Mouse (Mus musculus) lung, adult 18-20 months (tissue): ENCODE data around the gene Stx1a.
A peak's percentile ranks its signal among the peaks of the same experiment; 100 is the strongest.

Source experiments
- DNase-seq, 2 experiments: peaks; one replicate each; pipeline ENCODE4 v3.0.0; 2022; ENCODE audit warnings: mixed read lengths in 2 of 2

The Stx1a gene

DNA sequence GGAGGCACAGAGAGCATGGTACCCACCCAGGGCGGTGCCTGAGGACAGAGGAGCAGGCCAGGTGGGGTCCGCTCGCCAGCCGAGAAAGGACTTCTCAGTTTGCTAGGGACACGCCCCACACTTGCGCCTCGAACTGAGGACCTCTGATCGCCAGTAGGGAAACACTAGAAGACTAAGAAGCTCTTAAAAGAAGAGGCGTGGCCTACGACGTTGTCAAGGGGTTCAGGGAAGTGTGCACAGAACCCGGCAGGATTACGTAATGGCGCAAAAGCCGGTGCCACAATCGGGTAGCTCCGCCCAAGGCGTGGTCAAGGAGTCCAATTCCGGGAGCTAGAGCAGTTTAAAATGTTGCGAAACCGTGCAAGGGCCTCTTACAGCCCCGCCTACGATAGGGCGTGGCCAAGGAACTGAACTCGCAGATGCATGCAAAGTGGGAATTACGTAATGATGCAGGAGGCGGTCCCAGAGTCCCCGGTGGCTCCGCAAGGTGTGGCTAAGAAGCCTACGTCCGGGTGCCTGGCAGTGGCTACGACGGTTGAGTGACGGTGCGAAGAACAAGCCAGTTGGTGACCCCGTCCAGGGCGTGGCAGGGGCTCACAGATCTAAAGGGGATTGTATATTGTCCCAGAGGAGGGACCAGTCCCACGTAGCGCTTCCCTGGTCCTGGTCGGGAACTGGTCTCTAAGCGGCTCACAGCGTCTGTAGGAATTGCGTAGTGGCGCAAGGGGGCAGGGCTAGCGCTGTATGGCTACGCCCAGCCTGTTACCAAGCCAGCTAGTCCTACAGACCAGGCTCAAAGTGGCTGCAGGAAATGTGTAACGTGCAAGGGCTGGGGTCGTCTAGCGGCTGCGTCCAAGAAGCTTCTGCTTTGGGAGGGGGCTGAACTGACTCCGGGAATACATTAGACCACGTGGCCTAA lies 14.4 kb upstream of the Stx1a start, which contains the start of gene Abhd11:
Gene Abhd11, plus strand, starts transcription at position 482 of the 919 bp plus-strand sequence.
- DNase-seq, result peak; percentile 100

DNA sequence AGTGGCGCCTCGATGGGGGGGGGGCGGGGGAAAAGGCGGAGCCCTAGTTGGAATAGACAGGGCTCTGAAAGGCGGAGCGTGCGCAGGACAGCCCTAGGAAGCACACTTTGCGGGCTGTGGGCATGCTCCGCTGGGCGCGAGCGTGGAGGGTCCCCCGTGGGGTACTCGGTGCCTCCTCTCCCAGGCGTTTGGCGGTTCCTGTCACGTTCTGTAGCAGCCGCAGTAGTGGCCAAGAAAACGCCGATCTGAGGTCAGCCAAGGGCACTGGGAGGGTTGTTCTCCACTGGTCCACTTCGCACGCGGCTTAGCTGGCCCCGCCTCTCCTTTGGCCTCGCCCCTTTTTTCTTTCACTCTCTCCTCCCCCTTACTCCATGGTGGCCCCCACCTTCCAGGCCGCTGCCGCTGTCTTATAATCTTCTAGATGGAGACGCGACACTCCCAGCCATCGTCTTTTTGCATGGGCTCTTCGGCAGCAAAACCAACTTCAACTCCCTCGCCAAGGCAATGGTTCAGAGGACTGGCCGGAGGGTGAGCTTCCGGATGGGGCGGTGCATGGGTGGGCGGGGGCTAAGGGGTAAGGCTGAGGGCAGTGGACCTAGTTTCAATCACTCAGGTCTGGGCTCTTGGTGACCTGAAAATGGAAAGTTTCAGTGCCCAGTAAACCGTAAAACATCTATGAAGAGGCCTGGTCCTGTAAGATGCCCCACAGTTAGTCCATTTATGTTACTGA lies 13.5 kb upstream of the Stx1a start:
- DNase-seq, result peak; percentile 90 to 92

DNA sequence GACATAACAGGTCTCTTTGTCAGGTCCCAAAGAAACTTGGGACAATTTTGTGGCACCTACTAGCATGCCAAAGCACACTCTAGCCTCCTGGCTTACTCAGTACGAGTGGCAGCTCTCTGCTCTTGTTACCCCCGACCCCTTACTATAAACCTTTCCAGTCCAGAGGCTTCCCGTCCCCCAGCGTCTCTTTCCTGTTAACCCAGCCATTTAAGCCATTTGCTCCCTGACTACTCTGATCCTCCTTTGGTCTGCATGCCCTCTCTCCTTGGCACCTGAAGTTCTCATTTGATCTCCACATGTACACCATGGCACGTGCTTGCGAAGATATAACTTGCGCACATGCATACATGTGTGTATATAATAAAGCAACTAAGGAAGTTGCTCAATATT lies 13.0 kb upstream of the Stx1a start:
- no peak for DNase-seq

DNA sequence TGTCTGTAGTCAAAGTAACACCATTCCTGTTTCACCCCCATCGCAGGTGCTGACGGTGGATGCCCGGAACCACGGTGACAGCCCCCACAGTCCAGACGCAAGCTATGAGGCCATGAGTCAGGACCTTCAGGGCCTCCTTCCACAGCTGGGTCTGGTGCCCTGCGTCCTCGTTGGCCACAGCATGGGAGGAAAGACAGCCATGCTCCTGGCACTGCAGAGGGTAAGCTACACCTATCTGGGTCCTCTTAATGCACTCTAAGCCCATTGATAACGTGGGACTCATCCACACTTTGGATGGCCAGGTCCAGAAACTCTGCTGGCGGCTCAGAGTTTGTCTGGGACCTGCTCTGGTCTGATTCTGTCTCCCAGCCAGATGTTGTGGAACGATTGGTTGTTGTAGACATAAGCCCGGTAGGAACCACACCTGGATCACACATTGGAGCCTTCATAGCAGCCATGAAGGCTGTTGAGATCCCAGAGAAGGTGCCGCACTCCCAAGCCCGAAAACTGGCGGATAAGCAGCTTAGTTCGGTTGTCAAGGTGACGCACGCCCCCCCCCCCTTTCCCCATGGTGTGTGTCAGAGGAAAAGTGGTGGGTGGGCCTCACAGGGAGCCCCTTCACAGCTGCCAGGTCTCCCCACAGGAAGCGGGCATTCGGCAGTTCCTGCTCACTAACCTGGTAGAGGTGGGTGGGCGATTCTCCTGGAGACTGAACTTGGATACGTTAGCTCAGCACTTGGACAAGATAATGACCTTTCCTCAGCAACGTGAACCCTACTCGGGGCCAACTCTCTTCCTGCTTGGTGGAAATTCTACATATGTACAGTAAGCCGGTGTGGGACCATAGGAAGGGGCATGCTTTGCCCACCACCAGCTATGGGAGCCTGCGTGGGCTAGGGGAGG lies 12.2 kb upstream of the Stx1a start:
- no peak for DNase-seq

DNA sequence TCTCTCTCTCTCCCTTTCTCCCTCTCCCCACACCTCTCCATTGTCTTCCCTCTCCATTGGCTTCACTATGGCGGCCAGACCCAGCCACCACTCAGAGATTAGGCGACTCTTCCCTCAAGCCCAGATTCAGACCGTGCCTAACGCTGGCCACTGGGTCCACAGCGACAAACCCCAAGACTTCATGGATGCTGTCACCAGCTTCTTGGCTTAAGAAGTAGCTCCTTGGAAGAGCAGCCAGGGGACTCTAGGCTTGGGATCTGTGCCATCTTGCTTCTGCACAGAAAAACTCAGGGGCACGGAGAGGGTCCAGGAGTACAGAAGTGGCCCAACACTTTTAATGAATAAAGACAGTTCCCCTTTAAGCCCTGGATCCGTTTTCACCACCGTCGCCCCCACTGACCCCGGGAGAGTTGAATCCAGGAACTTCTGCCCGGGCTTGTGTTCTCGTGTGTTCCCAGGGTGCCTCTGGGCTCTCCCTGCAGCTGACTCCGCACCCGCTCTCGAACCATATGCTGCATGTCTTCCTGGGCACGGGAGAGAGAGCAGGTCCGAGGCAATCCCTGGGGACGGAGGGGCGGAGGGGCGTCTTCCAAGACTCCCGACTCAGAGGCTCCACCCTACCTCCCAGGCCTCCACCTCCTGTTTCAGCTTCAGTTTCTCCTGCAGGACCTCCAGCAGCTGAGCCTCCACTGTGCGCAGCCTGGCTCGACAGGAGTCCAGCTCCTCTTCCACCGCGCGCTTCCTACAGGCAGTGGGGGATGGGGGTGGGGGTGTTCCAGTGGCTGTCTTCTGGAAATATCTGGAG lies 11.3 kb upstream of the Stx1a start:
- DNase-seq, result no peak

DNA sequence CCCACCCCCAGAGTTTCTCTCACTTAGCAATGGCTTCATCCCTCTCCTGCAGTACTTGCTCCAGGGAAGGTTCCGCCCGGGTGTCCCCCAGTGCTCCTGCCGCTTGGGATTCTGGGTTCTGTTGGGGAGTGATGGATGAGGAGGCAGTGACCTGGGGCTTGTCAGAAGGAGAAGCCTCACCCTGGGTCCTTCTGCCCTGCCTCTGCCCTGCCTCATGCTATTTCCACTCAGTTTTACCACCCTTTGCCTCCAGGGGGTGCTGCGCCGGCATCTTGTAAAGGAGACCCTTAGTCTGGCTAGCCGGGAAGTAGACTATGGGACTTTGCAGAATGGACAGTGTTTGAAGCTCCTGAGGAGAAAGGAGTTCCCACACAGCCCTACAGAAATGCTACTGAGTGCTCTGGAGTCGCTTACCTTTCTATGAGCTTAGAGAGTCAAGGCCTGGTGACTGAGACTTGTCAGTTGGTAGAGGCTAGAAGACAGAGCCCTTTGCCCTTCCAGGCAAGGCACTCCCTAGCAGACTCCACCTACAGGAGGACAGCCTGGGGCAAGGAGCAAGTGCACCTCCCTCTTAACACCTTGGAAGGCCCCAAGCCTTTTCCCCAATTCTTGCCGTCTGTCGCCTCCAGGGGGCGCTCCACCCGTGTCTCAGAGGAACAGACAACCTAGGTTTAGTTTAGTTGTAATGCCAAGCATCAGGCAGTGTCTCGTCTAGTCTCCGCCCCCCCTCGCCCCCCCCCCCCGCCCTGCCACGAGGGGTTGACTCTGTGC lies 10.4 kb upstream of the Stx1a start:
- DNase-seq, result peak; percentile 79 to 86

DNA sequence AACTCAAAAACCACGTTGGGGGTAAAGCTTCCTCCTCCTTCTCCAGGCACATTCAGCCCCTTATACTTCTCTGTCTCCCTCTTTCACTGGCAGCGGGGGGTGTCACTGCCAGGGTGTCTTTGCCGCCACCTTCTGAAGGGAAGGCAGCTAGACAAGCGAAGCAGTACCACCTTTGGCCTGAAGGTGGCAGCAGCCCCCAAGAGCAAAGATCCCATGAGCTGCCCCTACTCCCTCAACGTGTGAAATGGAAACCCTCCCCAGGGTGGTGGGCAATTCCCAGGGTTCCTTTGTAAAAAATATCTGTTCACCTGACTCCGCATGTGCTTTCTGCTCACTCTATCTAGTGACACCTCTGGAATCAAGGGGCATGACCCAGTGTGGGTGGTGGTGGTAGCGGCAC lies 7.8 kb upstream of the Stx1a start:
- peak; percentile 83 to 85 for DNase-seq

DNA sequence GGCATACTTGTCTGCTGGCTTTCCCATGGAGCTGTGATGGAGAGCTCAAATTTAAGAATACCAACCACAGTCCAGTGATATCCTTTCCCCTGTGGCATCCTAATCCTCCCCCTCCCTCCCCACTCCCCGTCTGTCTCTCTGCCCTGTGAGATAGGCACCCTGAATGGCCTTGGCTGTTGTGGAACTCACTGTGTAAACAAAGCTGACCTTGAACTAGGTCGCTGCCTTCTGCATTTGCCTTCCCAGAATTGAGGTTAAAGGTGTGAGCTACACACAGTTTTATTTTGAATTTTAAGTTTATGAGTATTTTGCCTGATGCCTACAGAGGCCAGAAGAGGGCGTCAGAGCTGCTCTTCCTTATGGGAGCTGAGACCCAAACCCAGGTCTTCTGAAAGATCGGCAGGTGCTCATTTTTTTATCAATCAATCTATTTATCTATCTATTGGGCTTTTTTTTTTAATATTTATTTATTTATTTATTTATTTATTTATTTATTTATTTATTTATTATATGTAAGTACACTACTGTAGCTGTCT lies 7.0 kb upstream of the Stx1a start:
- no peak for DNase-seq

DNA sequence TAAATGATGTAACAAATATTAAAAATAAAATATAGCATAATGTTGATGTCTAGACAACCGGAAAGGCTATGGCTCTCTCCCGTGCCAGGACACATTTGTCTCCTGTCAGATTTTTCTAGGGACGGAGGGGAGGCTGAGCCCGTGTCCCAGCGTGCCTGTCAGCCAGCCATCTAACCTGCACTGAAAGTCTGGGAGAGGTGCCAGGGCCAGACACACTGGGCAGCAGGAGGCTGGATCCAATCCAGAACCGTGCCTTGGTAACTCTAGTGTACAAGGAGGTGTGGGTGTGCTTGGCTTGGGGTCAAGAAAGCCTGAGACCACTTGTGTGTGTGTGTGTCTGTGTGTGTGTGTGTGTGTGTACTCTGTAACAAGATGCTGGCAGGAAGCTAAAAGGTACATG lies 1.5 kb upstream of the Stx1a start:
- DNase-seq, result peak; percentile 86 to 93

DNA sequence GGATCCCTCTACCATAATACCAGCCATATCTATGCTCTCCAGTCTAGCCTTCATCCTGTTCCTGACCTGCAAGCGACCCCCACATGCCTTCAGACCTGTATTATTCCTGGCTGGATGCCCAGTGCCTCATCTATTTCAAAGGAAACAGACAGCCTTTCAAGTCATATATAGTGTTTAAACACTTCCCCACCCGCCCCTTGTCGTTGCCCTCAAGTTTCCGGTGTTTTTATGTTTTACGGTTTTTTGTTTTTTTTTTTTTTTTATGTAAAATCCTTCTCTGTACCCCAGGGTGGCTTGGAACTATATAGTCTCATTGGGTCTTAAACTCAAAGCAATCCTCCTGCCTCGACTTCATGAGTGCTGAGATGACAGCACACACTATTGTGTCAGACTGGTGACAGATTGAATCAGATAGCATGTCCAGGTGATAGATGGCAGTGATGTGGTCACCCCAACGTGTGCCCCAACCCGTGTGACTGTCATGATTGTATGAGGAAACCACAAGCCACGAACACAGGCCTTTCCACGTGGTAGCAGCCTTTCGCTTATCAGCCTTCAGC lies 1.5 kb downstream of the Stx1a start:
- no peak for DNase-seq

DNA sequence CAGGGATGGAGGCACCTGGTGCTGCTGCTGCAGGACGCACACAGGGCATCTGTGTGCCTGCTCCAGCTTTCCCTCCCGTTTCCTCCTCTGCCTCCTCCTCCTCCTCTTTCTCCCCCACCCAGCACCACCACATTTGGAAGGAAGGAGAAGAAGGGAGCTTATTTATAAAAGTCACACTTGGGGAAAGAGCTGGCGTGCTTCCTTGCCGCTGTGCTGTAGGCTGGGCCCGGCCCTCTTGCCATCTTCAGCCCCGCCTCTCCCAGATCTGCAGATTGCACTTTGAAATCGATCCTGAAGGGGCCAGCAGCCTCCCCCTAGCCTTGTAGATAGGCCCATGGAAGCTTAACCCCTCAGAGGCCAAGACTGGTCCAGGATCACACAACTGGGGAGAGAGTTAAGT lies 2.6 kb downstream of the Stx1a start:
- no peak for DNase-seq

DNA sequence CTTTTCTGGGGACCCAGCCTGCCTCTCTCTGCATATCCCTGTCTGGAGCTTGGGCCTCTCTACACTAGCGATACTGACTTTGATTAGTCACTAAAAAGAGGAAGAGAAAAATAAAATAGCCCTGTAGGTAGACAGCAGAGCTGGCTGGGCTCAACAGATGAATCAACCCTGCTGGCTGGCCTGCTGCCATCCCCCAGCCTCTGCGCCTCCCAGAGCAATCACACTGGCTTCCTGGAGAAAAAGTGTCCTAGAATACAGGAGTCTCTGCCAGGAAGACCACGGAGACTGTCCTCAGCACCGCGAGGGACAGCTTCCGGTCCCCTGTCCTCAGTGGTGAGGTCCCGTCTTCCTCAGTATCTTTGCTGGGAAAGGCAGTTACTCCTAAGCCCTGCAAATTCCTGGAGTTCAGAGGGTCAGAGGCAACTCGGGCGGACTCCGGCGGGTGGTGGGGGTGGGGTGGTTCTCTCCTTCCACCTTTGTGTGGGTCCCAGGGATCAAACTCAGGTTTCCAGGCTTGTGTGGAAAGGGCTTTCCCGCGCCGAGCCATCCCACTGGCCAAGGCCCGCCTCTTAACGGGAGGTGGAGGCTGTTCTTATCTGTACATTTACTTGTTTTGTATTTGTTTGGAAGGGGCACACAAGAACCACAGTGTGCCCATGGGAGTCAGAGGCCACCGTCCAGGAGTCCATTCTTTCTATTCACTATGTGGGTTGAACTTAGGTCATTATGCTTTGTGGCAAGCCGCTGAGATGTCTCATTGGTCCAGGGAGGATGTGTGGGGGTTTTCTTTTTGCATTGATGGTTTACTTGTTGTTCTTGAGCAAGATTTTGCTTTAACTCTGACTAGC lies 5.9 kb downstream of the Stx1a start:
- DNase-seq, result no peak

DNA sequence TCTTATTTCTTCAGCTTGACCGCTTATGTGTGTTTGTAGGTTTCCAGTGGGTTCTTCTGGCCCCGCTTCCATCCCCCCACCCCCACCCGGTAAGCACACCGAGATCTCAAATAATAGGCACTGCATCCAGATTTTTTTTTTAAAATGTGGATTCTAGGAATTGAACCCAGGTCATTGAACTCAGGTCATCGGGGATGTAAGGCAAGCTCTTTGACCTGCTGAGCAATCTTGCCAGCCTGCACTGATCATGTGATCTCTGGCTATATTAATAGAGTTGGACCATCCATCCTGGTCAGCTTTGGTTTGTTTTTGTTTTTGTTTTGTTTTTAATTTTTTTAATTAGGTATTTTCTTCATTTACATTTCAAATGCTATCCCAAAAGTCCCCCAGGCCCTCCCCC lies 9.3 kb downstream of the Stx1a start:
- DNase-seq, result no peak

DNA sequence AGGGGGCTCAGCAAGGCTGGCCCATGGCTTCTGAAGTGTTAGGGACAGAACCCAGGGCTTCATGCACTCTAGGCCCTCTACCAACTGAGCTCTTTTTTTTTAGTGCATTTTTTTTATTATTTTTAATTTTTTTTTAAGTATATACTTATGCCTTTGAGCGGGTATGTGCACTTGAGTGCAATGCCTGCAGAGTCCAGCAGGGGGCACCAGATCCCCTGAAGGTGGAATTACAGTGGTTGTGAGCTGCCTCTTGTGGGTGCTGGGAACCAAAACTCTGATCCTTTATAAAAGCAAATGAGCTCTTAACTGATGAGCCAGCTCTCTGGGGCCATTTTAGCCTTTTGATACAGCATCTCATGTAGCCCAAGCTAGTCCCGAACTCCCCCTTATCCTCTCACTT lies 11.3 kb downstream of the Stx1a start:
- no peak for DNase-seq

DNA sequence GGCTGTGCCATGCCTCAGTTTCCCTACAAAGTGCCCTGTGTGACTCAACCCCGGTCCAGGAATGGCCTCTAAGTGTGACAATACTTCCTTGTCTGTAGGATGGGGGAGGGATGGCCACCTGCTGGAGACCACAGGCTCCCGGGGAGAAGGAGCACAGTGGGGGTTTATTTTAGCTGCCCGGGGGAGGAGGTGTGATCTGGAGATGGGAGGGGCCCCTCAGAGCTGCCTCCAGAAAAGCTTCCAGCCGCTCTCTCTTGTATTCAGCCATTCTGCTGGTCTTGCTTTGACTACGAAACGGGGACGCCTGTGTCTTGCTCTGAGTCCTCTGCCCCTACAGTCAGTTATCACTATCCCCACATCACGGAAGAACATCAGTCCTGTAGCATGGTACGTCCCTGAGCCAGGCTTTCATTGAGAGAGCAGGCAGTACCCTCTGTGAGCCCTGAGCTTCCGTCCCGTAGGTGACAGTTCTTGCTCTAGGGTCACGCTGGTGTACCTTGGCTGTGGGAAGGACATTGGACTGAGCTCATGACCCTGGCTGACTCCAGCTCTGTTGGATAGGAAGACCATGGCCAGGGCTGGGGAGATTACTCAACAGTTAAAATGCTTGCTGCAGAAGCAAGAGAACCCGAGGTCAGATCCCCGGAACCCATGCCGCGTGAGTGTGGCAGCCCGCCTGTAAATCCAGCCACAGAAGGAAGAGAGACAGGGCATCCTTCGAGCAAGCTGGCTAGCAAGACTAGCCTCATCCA lies 12.5 kb downstream of the Stx1a start:
- no peak for DNase-seq

DNA sequence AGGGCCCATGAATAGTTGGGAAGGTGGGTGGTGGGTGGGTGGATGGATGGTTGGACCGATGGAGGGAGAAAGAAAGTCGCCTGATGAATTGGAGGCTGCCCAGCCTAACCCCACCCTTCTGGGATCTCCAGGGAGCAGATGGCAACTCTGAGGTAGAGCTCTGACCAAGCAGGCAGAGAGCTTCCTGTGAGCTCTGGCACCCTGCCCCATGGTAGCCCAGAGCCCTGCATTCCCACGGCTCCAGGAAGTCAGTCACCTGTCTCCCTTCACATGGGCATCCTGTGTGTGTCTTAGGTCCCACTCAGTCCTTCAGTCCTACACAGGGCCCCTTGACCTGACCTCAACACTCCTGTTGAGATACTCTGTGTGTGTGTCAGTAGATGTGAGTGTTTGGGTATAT lies 14.7 kb downstream of the Stx1a start:
- DNase-seq, result no peak

DNA sequence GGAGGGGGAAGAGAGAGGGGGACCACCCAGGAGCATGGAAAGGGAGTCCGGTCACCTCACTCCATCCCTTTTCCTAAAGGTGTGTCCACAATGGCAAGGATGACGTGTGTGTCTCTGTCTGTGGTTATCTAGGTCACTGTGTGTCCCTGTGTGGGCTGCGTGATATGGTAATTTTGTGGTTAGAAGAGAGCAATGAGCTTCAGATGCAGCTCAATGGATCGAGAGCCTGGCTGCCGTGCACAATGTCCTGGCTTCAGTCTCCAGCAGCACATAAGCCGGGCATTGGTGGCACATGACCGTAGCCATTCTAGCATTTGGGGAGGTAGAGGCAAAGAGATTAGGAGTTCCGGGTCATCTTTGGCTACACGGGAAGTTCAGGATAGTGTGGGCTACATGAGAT lies 16.3 kb downstream of the Stx1a start:
- DNase-seq, result no peak

DNA sequence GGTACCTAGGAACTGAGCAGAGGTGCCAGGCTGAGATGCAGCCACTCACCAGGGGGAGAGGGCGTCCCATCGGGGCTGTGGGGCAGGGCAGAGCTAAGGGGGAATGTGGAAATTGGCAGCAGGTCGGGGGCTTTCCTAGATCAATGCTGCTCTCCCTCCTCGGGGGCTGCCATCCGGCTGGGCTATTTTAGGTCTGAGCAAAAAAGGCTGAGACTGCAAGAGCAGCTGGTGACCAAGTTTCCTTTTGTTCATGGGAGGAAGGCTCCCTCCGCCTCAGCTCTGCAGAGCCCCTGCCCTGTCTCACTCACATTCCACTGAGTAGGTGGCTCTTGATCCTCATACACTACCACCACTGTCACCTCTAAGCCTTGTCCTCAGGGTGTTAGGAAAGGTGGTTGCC lies 16.8 kb downstream of the Stx1a start:
- DNase-seq, result no peak

DNA sequence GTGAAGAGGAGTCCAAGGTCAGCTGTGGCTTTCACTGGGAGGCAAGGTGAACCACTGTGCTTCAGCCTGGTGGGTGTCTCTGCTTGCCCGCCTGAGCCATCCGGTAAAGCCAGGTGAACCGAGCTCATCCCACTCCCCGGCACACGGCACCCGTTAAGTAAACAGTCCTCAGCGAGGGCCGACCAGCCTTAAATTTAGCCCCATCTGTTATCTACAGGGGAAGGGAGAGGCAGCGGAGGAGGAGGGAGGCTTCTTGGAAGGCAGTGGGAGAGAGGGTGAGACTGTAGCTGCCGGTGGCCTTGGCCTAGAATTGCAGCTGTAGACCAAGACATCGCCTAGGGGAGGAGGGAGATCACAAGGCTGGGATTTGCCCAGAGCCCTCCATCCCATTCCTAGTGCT lies 17.5 kb downstream of the Stx1a start:
- no peak for DNase-seq
